ENCODE assay signal across 8 mouse cellular contexts in genomic region chr2:103667962-103668815, GRCm38 (mm10).
DNase-seq lines count a peak whose midpoint lies in the region; ATAC-seq and TF ChIP-seq lines count a peak whose summit lies in the region.

No protein-coding gene starts in this region.

- TF ChIP-seq CTCF in Patski (IDR thresholded peaks at IDR 0.05) = no peak
- no peak for TF ChIP-seq CTCF in gastrocnemius, adult 2 months (IDR thresholded peaks at IDR 0.05)

- in situ Hi-C loops in Patski (cut with MboI; ENCODE audit: low pct_unique_long_range_greater_than_20kb) = no loop called here

- peak; percentile 93 for DNase-seq in heart, adult 11 months
- no peak for DNase-seq in heart, postnatal 25 days (ENCODE audit: low spot score)
- peak; percentile 86 for DNase-seq in Patski (ENCODE audit: low read depth, low spot score)
- peak; percentile 49 for DNase-seq in gastrocnemius, adult 2 months
- peak; percentile 73 for DNase-seq in left cerebral cortex, postnatal 4 days
- DNase-seq in yolk sac, embryonic 10.5 days (ENCODE audit: low spot score) = peak; percentile 36

- no peaks in the 10 kb centered on the region for H3K27me3 ChIP-seq in Patski

- peak overlapping the region; percentile 49 for H3K27ac ChIP-seq in gastrocnemius, adult 2 months

- H3K4me3 ChIP-seq in gastrocnemius, adult 2 months = no peak overlapping the region

- peak; percentile 37 for ATAC-seq in Patski
- peak; percentile 84 for ATAC-seq in inflammation-experienced regulatory T-cells, adult 6 months
- ATAC-seq in neutrophil, adult 5-6 weeks (ENCODE audit: extremely low read depth, insufficient number of reproducible peaks, low FRiP score, poor library complexity, severe bottlenecking) = peak; percentile 53

- intact Hi-C loops in heart, postnatal 25 days (cut with DNase I) = no loop called here
- intact Hi-C loops in gastrocnemius, adult 2 months (cut with DNase I) = no loop called here
- intact Hi-C loops in left cerebral cortex, postnatal 4 days (cut with DNase I) = no loop called here

- POLR2A ChIA-PET in Patski (lab: Charles Lee) = interaction anchor here (0.7 to 1.1 kb wide), 2 partner anchors 13 to 102 kb away, joined by 3 read pairs; partner anchors contain the start of gene Abtb2

- CTCF ChIA-PET in Patski (lab: Charles Lee) = interaction anchor here (1.0 to 1.4 kb wide), 4 partner anchors 10 to 102 kb away, joined by 3 to 5 read pairs (median 4); partner anchors contain the start of gene Abtb2
